Mouse (Mus musculus) E14TG2a.4 (cell line): ENCODE data around the gene Cd300e.

ENCODE experiments used
- CTCF ChIP-seq: conservative IDR thresholded peaks from 2 replicates; pipeline ENCODE4 v1.5.1; 2014; ENCODE audit warnings: low read length
- POU5F1 ChIP-seq: IDR thresholded peaks from 2 replicates; pipeline ENCODE4 v1.6.1; 2014; ENCODE audit warnings: low read length, borderline replicate concordance

DNA sequence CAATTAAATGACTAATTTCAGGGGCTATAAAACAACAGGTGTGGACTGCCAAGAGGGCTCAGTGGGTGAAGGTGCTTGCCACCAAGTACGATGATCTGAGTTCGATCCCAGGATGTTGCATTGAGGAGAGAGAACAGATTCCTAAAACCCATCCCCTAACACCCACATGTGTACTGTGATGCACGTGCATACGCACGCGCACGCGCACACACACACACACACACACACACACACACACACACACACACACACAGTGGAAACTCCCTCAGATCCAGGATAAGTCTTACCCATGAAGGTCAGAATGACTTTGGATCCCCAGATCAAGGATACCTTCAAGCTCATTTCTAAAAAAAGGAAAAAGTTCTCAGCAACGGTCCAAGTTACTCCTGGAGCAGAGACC, 40.1 kb upstream of the Cd300e start:
- TF ChIP-seq CTCF (no peak), POU5F1 (no peak)
